Mouse (Mus musculus) frontal cortex, adult 2 months (tissue): ENCODE measurements around the gene Fshb. TPM values are rescaled to one million over a fixed set of nuclear protein-coding genes. Genes with fewer than 3 reads are reported as not detected.
A peak's percentile ranks its signal among the peaks of the same experiment; 100 is the strongest.

Source experiments
- DNase-seq, 2 experiments: peaks; one replicate each; pipeline ENCODE4 v3.0.0; 2022; ENCODE audit warnings: low spot score in 1 of 2; ENCODE audit errors: extremely low spot score in 1 of 2
- polyA plus RNA-seq: library from polyadenylated mRNA; depleted of rRNA; stranded (reverse); fragments of >200 nt; gene quantifications from 2 replicates; pipeline ENCODE4 v1.2.3, GENCODE M21; 2012; rRNA removed

Gene Fshb
- polyA plus RNA-seq = not detected in 2 replicates

- DNase-seq = no peak
Observed at GRCm38 (mm10) chr2:107059556-107059955, at the start of gene Fshb. Gene Fshb, minus strand, starts transcription at chr2:107059656.

DNA sequence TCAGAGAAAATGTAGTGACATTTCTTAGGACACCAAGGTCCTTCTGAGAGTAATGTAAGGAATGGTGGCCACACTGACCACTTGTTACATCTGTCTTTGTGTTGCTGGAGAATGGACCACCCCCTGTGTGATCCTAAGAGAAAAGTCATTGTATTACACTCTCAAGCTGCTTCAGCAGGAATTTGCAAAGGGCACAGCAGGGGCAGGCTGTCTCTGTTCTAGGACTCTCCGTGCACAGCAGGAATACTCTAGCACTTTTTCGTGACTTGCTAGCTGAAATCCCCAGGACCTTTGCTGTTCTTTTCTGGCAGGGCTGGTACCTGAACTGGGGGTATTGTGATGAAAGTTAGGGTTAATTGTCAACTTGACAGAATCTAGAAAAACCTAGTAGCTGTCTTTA is 24.8 kb upstream of the Fshb start:
- DNase-seq = no peak

DNA sequence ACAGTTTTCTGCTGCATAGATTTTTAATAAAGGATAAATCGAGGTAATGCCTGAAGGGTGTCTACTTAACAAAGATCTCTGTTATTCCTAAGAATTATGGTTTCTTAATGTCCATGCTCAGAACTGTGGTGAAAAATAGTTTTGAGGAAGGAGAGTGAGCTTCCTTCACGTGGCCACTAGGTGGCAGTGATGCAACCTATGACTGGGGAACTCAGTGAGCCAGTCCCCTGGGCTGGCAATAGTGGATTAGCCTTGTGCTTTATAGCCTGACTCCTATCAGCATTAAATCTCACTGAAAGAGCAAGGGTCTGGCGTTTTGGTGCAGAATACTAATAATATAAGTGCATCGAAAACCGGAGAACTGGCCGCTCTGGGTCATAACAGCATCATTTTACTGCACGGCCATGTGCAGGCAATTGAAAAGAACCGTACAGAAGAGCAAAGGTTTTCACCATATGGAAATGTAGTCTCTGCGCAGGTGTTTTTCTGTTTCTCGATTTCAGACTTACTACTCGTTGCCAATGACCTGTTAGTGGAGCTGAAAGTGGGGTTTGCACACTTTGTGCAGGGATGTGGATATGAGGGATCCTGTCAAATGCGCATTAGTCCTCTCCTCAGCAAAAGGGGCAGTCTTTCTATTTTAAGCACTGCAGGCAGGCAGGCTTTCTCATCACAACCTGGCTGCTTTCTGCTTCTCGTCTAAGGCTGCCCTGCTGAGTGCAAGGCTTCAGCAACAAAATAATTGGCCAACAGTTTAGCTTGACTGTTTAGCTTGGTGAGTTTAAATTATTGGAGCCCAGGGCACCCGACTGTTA is 23.8 kb upstream of the Fshb start:
- peak in 1 of 2 experiments; percentile 37 for DNase-seq

- DNase-seq = no peak
Observed at GRCm38 (mm10) chr2:107063260-107063659, 3.8 kb upstream of the Fshb start.

DNA sequence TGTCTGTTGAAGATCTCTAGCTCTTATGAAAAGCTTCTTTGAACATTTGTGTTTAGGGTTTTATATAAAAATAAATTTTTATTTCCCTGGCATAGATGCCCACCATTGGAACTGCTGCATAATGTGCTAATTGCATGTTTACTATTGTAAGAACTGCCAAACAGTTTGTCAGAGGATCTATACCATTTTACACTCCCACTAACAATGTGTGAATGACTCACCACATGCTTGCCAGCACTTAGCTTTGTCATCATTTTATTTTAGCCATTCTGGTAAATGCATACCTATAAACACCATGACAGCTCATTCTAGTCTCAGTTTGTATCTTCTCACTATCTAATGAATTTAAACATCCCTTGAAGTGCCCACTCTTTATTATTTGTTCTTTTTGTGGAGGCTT is 13.5 kb downstream of the Fshb start:
- DNase-seq = peak; percentile 34 to 56

GRCm38 (mm10) chr2:107040816-107041215 is 18.6 kb downstream of the Fshb start:
- no peak for DNase-seq

DNA sequence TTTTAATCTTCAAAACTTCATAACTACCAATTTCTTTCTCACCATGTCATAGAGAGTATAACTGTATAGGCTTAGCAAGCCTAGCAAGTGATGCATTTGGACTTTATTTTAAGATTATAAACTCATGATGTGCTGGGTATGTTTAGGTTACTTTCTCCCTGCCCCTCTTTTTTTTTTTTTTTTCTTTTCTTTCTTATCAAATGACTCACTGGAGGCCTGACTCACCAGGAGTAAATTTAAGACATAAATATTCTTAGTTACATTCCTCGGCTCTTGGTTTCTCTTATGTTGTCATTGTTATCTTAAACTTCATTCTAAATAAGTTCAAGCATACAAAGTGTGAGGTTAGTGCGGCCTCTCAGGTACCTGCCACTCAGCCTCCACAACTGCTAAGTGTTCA is 23.5 kb downstream of the Fshb start:
- DNase-seq = no peak

- no peak for DNase-seq
Observed at GRCm38 (mm10) chr2:107024694-107025093, 34.8 kb downstream of the Fshb start.

DNA sequence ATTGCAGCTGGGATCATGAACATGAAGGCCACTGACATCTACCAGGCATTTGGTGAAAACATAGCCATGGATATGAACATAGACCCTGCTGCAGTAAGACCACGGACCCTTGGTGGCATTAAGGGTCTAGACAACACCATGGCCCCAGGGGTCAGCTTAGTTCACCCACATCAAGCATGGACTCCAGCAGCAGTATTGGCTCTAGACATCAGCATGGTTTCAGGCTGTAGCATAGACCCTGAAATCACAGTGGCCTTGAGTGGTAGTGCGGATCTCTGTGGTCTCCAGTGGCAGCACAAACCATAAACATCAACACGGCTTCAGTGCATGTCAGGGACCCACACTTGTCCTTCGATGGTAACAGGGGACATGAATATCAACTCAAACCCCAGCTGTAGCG is 36.7 kb downstream of the Fshb start:
- no peak for DNase-seq

DNA sequence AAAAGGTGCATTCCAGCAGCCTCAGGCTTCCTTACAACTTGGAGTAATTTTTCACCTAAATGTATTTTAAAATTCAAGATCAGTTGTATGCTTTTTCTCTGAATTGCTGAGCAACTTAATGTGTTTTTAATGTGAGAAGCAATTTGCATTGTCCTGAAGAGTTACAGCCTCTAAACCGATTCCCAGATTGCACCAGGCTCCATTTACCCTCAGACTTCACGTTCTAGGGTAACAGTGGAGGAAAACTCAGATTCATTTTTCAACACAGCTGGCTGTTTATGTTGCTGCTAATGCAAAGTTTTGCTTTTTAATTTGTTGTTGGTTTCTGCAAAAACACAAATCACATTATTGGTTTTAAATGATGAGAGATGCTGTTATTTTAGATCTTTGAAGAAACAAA is 40.1 kb downstream of the Fshb start:
- DNase-seq = no peak

DNA sequence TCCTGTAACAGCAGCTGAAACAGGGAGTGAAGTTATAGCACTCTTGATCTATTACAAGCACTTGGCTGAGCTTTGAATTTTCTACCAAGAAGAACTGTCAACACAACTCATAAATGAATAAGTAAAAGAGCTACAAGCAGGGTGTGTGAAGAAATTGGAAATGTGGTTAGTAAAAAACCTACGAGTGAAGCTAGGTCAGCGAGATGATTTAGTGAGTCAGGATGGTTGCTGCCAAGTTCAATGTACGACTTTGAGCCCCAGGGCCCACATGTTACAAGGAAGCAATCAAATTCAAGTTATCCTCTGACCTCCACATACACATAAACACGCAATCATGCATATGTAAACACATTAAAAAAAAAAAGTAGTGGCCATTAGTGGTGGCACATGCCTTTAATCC is 46.3 kb downstream of the Fshb start:
- DNase-seq = no peak

DNA sequence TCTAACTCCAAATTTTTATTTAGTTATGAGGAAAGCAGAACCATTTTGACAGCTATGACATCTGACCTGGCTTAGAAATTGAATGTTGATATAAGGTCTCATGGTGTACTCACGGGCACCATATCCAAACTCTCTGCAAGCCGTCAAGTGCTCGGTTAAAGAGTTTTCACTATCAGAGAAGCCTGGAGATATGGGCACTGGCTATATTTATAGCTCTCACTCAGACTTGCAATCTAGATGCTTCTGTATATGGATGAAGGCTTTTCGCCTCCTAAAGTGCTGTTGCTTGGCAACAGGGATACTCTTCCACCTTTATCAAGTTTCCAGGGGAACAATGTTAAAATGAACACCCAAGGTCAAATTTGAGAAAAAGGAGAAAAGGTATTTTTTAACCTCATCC is 47.1 kb downstream of the Fshb start:
- DNase-seq = no peak

GRCm38 (mm10) chr2:107010160-107010559 is 49.3 kb downstream of the Fshb start:
- peak in 1 of 2 experiments; percentile 55 for DNase-seq

DNA sequence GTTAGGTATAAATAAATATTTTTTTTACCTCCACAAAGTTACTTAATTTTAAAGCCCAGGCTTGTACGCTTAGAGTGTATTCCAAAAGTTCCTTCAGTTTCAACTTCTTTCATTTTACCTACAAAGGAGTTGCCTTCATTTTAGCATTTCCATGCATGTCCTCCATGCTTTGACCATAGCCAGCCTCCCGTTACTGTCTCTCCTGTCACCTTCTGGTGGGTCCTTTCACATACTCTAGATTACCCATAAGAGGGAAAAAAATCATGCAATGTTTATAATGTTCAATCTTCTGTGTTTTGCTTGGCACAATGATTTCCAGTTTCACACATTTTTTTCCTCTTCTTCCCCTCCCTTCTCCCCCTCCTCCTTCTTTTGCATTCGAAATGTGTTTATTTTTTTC is 53.1 kb downstream of the Fshb start:
- no peak for DNase-seq

Other genes with a start within 250 kb of the Fshb start
- 30.2 and 30.7 TPM in 2 replicates for gene Arl14ep, start 85.2 kb downstream of the Fshb start, polyA plus RNA-seq
- gene Kcna4, start 231.0 kb upstream of the Fshb start, polyA plus RNA-seq = 15.9 and 23.1 TPM in 2 replicates